Mouse (Mus musculus) limb, embryonic 15.5 days (tissue): ENCODE data around the gene Kptn. TPM values are rescaled to one million over a fixed set of nuclear protein-coding genes. Genes with fewer than 3 reads are reported as not detected.

Source experiments
- ATAC-seq: fragments of 200-750 bp; cut with Nextera tagmentation; 2 replicates; pipeline ENCODE4 v1.8.0; 2017; ENCODE audit warnings: low read depth, moderate TSS enrichment; ENCODE audit not compliant: insufficient number of reproducible peaks, low FRiP score, low TSS enrichment
- H3K27ac ChIP-seq: fragments of 300-500 bp; sonication (generic); 2 replicates; pipeline ENCODE4 v1.5.1; 2015; ENCODE audit warnings: moderate library complexity, mild to moderate bottlenecking, inconsistent platforms
- H3K27me3 ChIP-seq: fragments of 300-500 bp; sonication (generic); 2 replicates; pipeline ENCODE4 v1.6.1; 2015; ENCODE audit warnings: inconsistent platforms
- H3K36me3 ChIP-seq: fragments of 300-500 bp; sonication (generic); 2 replicates; pipeline ENCODE4 v1.6.1; 2015; ENCODE audit warnings: inconsistent platforms
- H3K4me1 ChIP-seq: fragments of 300-500 bp; sonication (generic); 2 replicates; pipeline ENCODE4 v1.6.1; 2015; ENCODE audit warnings: inconsistent platforms
- H3K4me2 ChIP-seq: fragments of 300-500 bp; sonication (generic); 2 replicates; pipeline ENCODE4 v1.6.1; 2015; ENCODE audit warnings: mild to moderate bottlenecking, inconsistent platforms
- H3K4me3 ChIP-seq: fragments of 300-500 bp; sonication (generic); 2 replicates; pipeline ENCODE4 v1.5.1; 2015; ENCODE audit warnings: mild to moderate bottlenecking, inconsistent platforms
- H3K9ac ChIP-seq: fragments of 300-500 bp; sonication (generic); 2 replicates; pipeline ENCODE4 v1.6.1; 2015; ENCODE audit warnings: inconsistent platforms
- H3K9me3 ChIP-seq: fragments of 300-500 bp; sonication (generic); 2 replicates; pipeline ENCODE4 v1.6.1; 2016; ENCODE audit warnings: inconsistent platforms
- WGBS: fragments of 180-500 bp; shearing (Covaris S2); methylation state at CpG from one replicate; pipeline ENCODE4 v1.1.7; 2015; 5-methylcytosine and 5-hydroxymethylcytosine counted together
- polyA plus RNA-seq: library from polyadenylated mRNA; unstranded; fragments of >200 nt; fragmentation: Nextera tagmentation; extraction: Ambion mirVana; gene quantifications from 2 replicates; pipeline ENCODE4 v1.2.1, GENCODE M21; 2015

Gene Kptn
- 31.2 and 32.7 TPM in 2 replicates for polyA plus RNA-seq

DNA sequence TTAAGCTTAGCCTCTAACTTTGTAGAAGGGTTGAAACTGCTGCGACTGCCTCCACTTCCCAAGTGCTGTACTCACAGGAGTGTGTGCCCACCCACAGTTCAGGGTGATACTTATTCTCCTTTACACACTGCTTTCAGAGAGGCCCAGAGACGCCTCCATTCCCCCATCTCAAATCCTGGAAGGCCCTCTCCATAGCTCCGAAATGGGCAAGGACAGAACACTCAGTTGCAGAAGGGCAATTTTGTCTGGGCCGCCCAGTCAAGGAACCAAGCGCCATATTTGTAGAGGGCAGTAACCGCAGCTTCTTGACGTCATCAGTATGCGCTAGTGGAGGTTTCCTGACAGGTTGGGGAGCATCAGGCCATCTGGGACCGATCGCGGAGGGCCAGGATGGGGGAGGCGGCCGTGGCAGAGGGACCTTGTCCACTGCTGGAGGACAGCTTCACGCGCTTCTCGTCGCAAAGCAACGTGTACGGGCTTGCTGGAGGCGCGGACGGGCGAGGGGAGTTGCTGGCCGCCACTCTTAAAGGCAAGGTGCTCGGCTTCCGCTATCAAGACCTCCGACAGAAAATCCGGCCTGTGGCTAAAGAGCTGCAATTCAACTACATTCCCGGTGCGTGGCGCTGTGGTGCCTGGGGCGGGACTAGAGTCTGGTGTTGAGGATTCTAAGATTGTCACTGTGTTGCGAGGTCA, at the start of gene Kptn:
TSS of gene Kptn (plus strand) at position 327 of the 693 bp plus-strand sequence.
- H3K9me3 ChIP-seq = no peaks in the 10 kb centered on the region
- peaks cover 37% of the 10 kb centered on the region for H3K36me3 ChIP-seq
- H3K27ac ChIP-seq = peak within 1 kb of the TSS; percentile 90
- H3K27me3 ChIP-seq = no peaks in the 10 kb centered on the region
- peak within 1 kb of the TSS; percentile 83 for H3K4me3 ChIP-seq
- 1% methylated on average over 33 of the region's 33 CpGs for WGBS
- peak within 1 kb of the TSS; percentile 76 for H3K9ac ChIP-seq
- peaks cover 10% of the 10 kb centered on the region for H3K4me1 ChIP-seq
- H3K4me2 ChIP-seq = peak within 1 kb of the TSS; percentile 65
- peak; percentile 84 for ATAC-seq

DNA sequence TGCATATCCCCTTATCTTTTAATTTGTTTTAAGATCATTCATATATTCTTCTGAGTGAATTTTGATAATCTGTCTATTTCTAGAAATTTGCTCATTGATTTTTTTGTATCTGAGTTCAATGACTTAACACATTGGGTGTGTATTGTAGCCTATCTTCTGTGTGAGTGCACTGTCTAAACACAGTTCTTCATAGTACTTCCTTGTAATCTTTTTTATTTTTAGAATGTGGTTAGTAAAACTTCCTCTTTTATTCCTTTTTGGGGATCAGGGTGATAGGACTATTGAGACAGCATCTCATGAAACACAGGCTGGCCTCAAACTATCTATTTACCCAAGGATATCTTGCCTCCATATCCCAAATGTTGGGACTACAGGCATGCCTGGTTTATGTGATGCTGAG, 48.8 kb upstream of the Kptn start:
- Histone ChIP-seq H3K27me3 (no peaks in the 10 kb centered on the region), H3K36me3 (no peaks in the 10 kb centered on the region), H3K4me2 (no peak overlapping the region), H3K9ac (no peak overlapping the region), H3K27ac (no peak overlapping the region), H3K4me1 (no peaks in the 10 kb centered on the region), H3K4me3 (no peak overlapping the region), H3K9me3 (no peaks in the 10 kb centered on the region)
- ATAC-seq = no peak

GRCm38 (mm10) chr7:16071906-16072305, 47.8 kb upstream of the Kptn start:
- Histone ChIP-seq H3K27ac (no peak overlapping the region), H3K4me3 (no peak overlapping the region), H3K9me3 (no peaks in the 10 kb centered on the region), H3K4me1 (no peaks in the 10 kb centered on the region), H3K4me2 (no peak overlapping the region), H3K9ac (no peak overlapping the region), H3K27me3 (no peaks in the 10 kb centered on the region), H3K36me3 (no peaks in the 10 kb centered on the region)
- 83% methylated on average over 6 of the region's 6 CpGs for WGBS
- no peak for ATAC-seq

- Histone ChIP-seq H3K4me3 (no peak overlapping the region), H3K9ac (no peak overlapping the region), H3K27me3 (no peaks in the 10 kb centered on the region; the same call in 1 of the 2 replicates), H3K27ac (no peak overlapping the region), H3K4me2 (no peak overlapping the region), H3K36me3 (no peaks in the 10 kb centered on the region), H3K9me3 (no peaks in the 10 kb centered on the region), H3K4me1 (no peaks in the 10 kb centered on the region)
- no peak for ATAC-seq
- 68% methylated on average over 1 of the region's 1 CpGs for WGBS
Observed at GRCm38 (mm10) chr7:16079947-16080346, 39.7 kb upstream of the Kptn start.

DNA sequence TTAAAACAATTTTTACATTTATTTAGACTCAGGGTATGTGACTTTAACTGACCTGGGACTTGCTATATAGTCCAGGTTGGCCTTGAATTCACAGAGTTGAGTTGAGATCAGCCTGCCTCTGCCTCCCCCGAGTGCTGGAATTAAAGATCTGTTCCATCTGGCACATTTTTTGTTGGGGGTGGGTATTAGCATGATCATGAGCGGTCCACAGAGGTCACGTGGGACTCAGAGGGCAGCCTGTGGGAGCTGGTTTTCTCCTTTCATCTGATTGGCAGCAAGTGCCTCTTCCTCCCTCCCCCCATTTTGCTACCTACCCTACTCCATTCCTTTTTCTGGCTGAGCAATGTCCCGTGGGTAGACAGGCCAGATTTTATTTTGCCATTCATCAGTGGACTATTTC, 39.1 kb upstream of the Kptn start:
- WGBS = 63% methylated on average over 4 of the region's 4 CpGs
- no peak overlapping the region for H3K9ac ChIP-seq

GRCm38 (mm10) chr7:16083361-16083760, 36.3 kb upstream of the Kptn start:
- no peaks in the 10 kb centered on the region for H3K4me1 ChIP-seq

More for the DNA sequence above, 39.1 kb upstream of the Kptn start:
- H3K27ac ChIP-seq = no peak overlapping the region
- ATAC-seq = no peak
- no peaks in the 10 kb centered on the region; the same call in 1 of the 2 replicates for H3K27me3 ChIP-seq
- H3K4me2 ChIP-seq = no peak overlapping the region
- no peak overlapping the region for H3K4me3 ChIP-seq
- H3K9me3 ChIP-seq = no peaks in the 10 kb centered on the region
- no peaks in the 10 kb centered on the region for H3K36me3 ChIP-seq
- H3K4me1 ChIP-seq = no peaks in the 10 kb centered on the region

GRCm38 (mm10) chr7:16087587-16087986, 32.1 kb upstream of the Kptn start:
- no peak for ATAC-seq

More at GRCm38 (mm10) chr7:16083361-16083760, 36.3 kb upstream of the Kptn start:
- WGBS = 63% methylated on average over 4 of the region's 4 CpGs
- Histone ChIP-seq H3K4me3 (no peak overlapping the region), H3K27me3 (no peaks in the 10 kb centered on the region; the same call in 1 of the 2 replicates), H3K27ac (no peak overlapping the region), H3K4me2 (no peak overlapping the region), H3K36me3 (no peaks in the 10 kb centered on the region), H3K9ac (no peak overlapping the region), H3K9me3 (no peaks in the 10 kb centered on the region)
- ATAC-seq = no peak

GRCm38 (mm10) chr7:16094592-16094991, 25.1 kb upstream of the Kptn start:
- Histone ChIP-seq H3K4me2 (no peak overlapping the region), H3K4me1 (peaks cover 9% of the 10 kb centered on the region), H3K27ac (no peak overlapping the region), H3K9me3 (no peaks in the 10 kb centered on the region), H3K9ac (no peak overlapping the region), H3K4me3 (no peak overlapping the region), H3K27me3 (peaks cover 4% of the 10 kb centered on the region), H3K36me3 (no peaks in the 10 kb centered on the region)
- WGBS = 71% methylated on average over 3 of the region's 3 CpGs
- no peak for ATAC-seq

More at GRCm38 (mm10) chr7:16087587-16087986, 32.1 kb upstream of the Kptn start:
- Histone ChIP-seq H3K4me3 (no peak overlapping the region), H3K4me2 (no peak overlapping the region), H3K36me3 (no peaks in the 10 kb centered on the region), H3K27me3 (no peaks in the 10 kb centered on the region; the same call in 1 of the 2 replicates), H3K9ac (no peak overlapping the region), H3K27ac (no peak overlapping the region), H3K4me1 (no peaks in the 10 kb centered on the region), H3K9me3 (no peaks in the 10 kb centered on the region)
- 72% methylated on average over 2 of the region's 2 CpGs for WGBS

GRCm38 (mm10) chr7:16098021-16099017, 21.4 kb upstream of the Kptn start, which contains the start of gene Napa:
Napa (plus strand) TSS chr7:16098458.
- peak; percentile 98 for ATAC-seq

DNA sequence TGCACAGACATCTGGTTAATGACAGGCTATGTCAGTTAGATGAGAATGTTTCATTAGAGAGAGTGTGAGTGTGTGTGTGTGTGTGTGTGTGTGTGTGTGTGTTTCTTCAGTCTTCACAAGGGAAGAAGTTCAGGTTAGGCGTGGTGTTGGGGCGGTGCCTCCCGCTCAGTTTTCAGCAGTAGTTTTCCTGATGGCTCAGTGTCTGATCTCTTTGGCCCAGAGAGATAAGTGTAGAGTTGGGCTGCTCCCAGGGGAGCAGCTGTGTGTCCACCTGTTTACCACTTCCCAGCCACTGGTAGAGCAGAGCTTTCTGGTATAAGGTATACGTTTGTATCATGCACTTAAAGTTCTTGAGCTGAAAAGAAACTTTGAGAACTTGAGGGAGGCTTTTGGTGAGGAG, 19.8 kb upstream of the Kptn start:
- Histone ChIP-seq H3K4me2 (peak overlapping the region; percentile 74), H3K4me3 (peak overlapping the region; percentile 100), H3K9me3 (no peaks in the 10 kb centered on the region), H3K27ac (no peak overlapping the region), H3K9ac (no peak overlapping the region), H3K36me3 (peaks cover 41% of the 10 kb centered on the region), H3K27me3 (peaks cover 4% of the 10 kb centered on the region; the same call in 1 of the 2 replicates), H3K4me1 (peaks cover 34% of the 10 kb centered on the region)
- WGBS = 70% methylated on average over 4 of the region's 4 CpGs
- ATAC-seq = no peak

More at GRCm38 (mm10) chr7:16098021-16099017, 21.4 kb upstream of the Kptn start, which contains the start of gene Napa:
- Histone ChIP-seq H3K4me3 (peak within 1 kb of the TSS; percentile 100), H3K36me3 (peaks cover 27% of the 10 kb centered on the region), H3K4me1 (peaks cover 28% of the 10 kb centered on the region), H3K27me3 (peaks cover 4% of the 10 kb centered on the region; the same call in 1 of the 2 replicates), H3K9ac (peak within 1 kb of the TSS; percentile 99), H3K27ac (peak within 1 kb of the TSS; percentile 88), H3K9me3 (no peaks in the 10 kb centered on the region), H3K4me2 (peak within 1 kb of the TSS; percentile 74)
- under 1% methylated on average over 68 of the region's 68 CpGs for WGBS

GRCm38 (mm10) chr7:16101081-16101480, 18.6 kb upstream of the Kptn start:
- H3K36me3 ChIP-seq = peaks cover 47% of the 10 kb centered on the region
- H3K4me1 ChIP-seq = peaks cover 34% of the 10 kb centered on the region
- WGBS = 73% methylated on average over 7 of the region's 7 CpGs
- no peaks in the 10 kb centered on the region for H3K27me3 ChIP-seq
- H3K4me2 ChIP-seq = no peak overlapping the region
- no peak for ATAC-seq
- no peak overlapping the region for H3K4me3 ChIP-seq
- no peak overlapping the region for H3K27ac ChIP-seq
- H3K9ac ChIP-seq = no peak overlapping the region
- H3K9me3 ChIP-seq = no peaks in the 10 kb centered on the region
